In the genomic region with DNA sequence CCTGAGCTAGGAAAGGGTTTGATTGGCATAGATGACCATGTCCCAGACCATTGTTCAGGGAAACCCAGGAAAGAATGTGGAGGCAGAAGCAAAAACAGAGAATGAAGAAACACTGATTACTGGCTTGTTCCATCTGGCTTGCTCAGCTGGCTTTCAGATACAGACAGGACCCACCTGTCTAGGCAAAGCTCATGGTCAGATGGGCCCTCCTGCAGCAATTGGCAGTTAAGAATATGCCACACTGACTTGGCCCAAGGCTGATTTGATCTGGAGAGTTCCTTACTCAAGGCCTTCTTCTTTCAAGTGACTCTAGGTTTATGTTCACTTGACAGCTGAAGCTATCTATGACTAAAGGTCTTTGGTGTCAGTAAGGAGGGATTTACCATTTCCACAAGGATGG, we compare ENCODE assay signal across 30 mouse cellular contexts.
"Had no signal": no experiment of that assay in that cellular context is flagged by ENCODE, and none has a peak within 500 bp of the region (broad histone marks: within the 10 kb centered on the region; RNA-seq: fewer than 3 reads in every experiment).

No protein-coding gene starts in this region.

- H3K4me3 ChIP-seq: heart, embryonic 12.5 days; heart, embryonic 13.5 days; heart, embryonic 15.5 days; hindbrain, embryonic 10.5 days; hindbrain, embryonic 12.5 days; hindbrain, embryonic 13.5 days; hindbrain, embryonic 15.5 days; intestine, embryonic 15.5 days; kidney, embryonic 15.5 days; layer of hippocampus, adult 2 months; left cerebral cortex, adult 2 months had no signal

- DNase-seq: heart, postnatal 10 days; heart, postnatal 14 days; heart, postnatal 36 days; heart, postnatal 4 days; kidney, adult 11 months; kidney, adult 18-20 months; kidney, adult 2 months; kidney, adult 8-10 months; kidney, adult 9 months; kidney, postnatal 10 days; kidney, postnatal 14 days; kidney, postnatal 25 days; kidney, postnatal 36 days; kidney, postnatal 4 days; layer of hippocampus, adult 9-11 months; layer of hippocampus, postnatal 36 days had no signal

- H3K27me3 ChIP-seq: heart, embryonic 12.5 days; heart, embryonic 13.5 days; heart, embryonic 15.5 days; hindbrain, embryonic 12.5 days; hindbrain, embryonic 13.5 days; hindbrain, embryonic 15.5 days; intestine, embryonic 15.5 days; kidney, embryonic 15.5 days had no signal

- H3K4me1 ChIP-seq: hindbrain, embryonic 10.5 days; hindbrain, embryonic 12.5 days; hindbrain, embryonic 13.5 days; hindbrain, embryonic 15.5 days; intestine, embryonic 15.5 days; kidney, embryonic 15.5 days had no signal

- H3K27ac ChIP-seq: heart, embryonic 13.5 days; heart, embryonic 15.5 days; hindbrain, embryonic 10.5 days; hindbrain, embryonic 12.5 days; hindbrain, embryonic 13.5 days; hindbrain, embryonic 14.5 days; hindbrain, embryonic 15.5 days; hindbrain, postnatal 0 days; intestine, embryonic 15.5 days; kidney, embryonic 15.5 days; kidney, postnatal 0 days; layer of hippocampus, adult 2 months; left cerebral cortex, adult 2 months had no signal
